Mouse (Mus musculus) liver, embryonic 16.5 days (tissue): Measurements from ENCODE around the gene Ubxn1. TPM values are rescaled to one million over a fixed set of nuclear protein-coding genes. Genes with fewer than 3 reads are reported as not detected.
"Not testable (repeated sequence)": the region's sequence is repeated elsewhere in the genome, so short reads cannot be mapped to it uniquely, and the experiment has no call there.

Experiments used
- ATAC-seq: fragments of 200-750 bp; cut with Nextera tagmentation; 2 replicates; pipeline ENCODE4 v1.8.0; 2017; ENCODE audit warnings: low read depth, mild to moderate bottlenecking, moderate number of reproducible peaks, moderate library complexity
- H3K27ac ChIP-seq: fragments of 300-500 bp; sonication (generic); 2 replicates; pipeline ENCODE4 v1.5.1; 2014; ENCODE audit warnings: mild to moderate bottlenecking, low read length
- H3K27me3 ChIP-seq: fragments of 300-500 bp; sonication (generic); 2 replicates; pipeline ENCODE4 v1.6.1; 2014; ENCODE audit warnings: low read depth, low read length, mixed read lengths; ENCODE audit not compliant: control insufficient read depth, insufficient read depth
- H3K36me3 ChIP-seq: fragments of 300-500 bp; sonication (generic); 2 replicates; pipeline ENCODE4 v1.6.1; 2014; ENCODE audit warnings: mild to moderate bottlenecking; ENCODE audit not compliant: control insufficient read depth, insufficient read depth
- H3K4me1 ChIP-seq: fragments of 300-500 bp; sonication (generic); 2 replicates; pipeline ENCODE4 v1.6.1; 2014; ENCODE audit warnings: low read depth, low read length, mixed read lengths; ENCODE audit not compliant: control insufficient read depth
- H3K4me2 ChIP-seq: fragments of 300-500 bp; sonication (generic); 2 replicates; pipeline ENCODE4 v1.6.1; 2014; ENCODE audit warnings: low read depth, low read length, mixed read lengths
- H3K4me3 ChIP-seq: fragments of 300-500 bp; sonication (generic); 2 replicates; pipeline ENCODE4 v1.5.1; 2014; ENCODE audit warnings: low read depth, mild to moderate bottlenecking, low read length
- H3K9ac ChIP-seq: fragments of 300-500 bp; sonication (generic); 2 replicates; pipeline ENCODE4 v1.6.1; 2014; ENCODE audit warnings: low read depth, low read length
- H3K9me3 ChIP-seq: fragments of 300-500 bp; sonication (generic); replicated peaks from 2 replicates; pipeline ENCODE4 v1.6.1; 2016; ENCODE audit warnings: low read length; ENCODE audit not compliant: control insufficient read depth
- WGBS: fragments of 180-500 bp; shearing (Covaris S2); extraction: QIAGEN DNeasy Blood & Tissue Kit; methylation state at CpG from one replicate; pipeline ENCODE4 v1.1.7; 2014; ENCODE audit not compliant: insufficient replicate concordance; 5-methylcytosine and 5-hydroxymethylcytosine counted together
- polyA plus RNA-seq: library from polyadenylated mRNA; unstranded; fragments of >200 nt; fragmentation: Nextera tagmentation; extraction: Ambion mirVana; gene quantifications from 2 replicates; pipeline ENCODE4 v1.2.1, GENCODE M21; 2015

The Ubxn1 gene
- polyA plus RNA-seq, 1 experiment from 2014 or later, result 92.7 TPM

- Histone ChIP-seq H3K9ac (no peak overlapping the region), H3K4me2 (no peak overlapping the region), H3K36me3 (peaks cover 1% of the 10 kb centered on the region; the same call in 1 of the 2 replicates), H3K27ac (no peak overlapping the region), H3K27me3 (no peaks in the 10 kb centered on the region; the same call in 1 of the 2 replicates), H3K9me3 (no peaks in the 10 kb centered on the region), H3K4me1 (no peaks in the 10 kb centered on the region), H3K4me3 (no peak overlapping the region)
- no peak for ATAC-seq
- 50% methylated on average over 7 of the region's 7 CpGs for WGBS
Observed at GRCm38 (mm10) chr19:8851639-8852038, 19.7 kb upstream of the Ubxn1 start.

GRCm38 (mm10) chr19:8852236-8852928, 18.9 kb upstream of the Ubxn1 start:
- no peak for ATAC-seq
- Histone ChIP-seq H3K4me2 (no peak overlapping the region), H3K9ac (no peak overlapping the region), H3K36me3 (no peaks in the 10 kb centered on the region; the same call in 1 of the 2 replicates), H3K9me3 (no peaks in the 10 kb centered on the region), H3K4me1 (no peaks in the 10 kb centered on the region), H3K4me3 (no peak overlapping the region), H3K27ac (no peak overlapping the region), H3K27me3 (no peaks in the 10 kb centered on the region; the same call in 1 of the 2 replicates)
- 57% methylated on average over 10 of the region's 10 CpGs for WGBS

GRCm38 (mm10) chr19:8853117-8853516, 18.2 kb upstream of the Ubxn1 start:
- Histone ChIP-seq H3K36me3 (no peaks in the 10 kb centered on the region), H3K9me3 (no peaks in the 10 kb centered on the region), H3K9ac (no peak overlapping the region), H3K4me3 (no peak overlapping the region), H3K27ac (no peak overlapping the region), H3K4me1 (no peaks in the 10 kb centered on the region), H3K27me3 (no peaks in the 10 kb centered on the region; the same call in 1 of the 2 replicates), H3K4me2 (no peak overlapping the region)
- no peak for ATAC-seq
- WGBS, result 62% methylated on average over 3 of the region's 3 CpGs

GRCm38 (mm10) chr19:8857689-8858088, 13.6 kb upstream of the Ubxn1 start:
- Histone ChIP-seq H3K27ac (no peak overlapping the region), H3K4me2 (no peak overlapping the region), H3K9ac (no peak overlapping the region), H3K4me1 (no peaks in the 10 kb centered on the region), H3K27me3 (no peaks in the 10 kb centered on the region; the same call in 1 of the 2 replicates), H3K9me3 (no peaks in the 10 kb centered on the region), H3K36me3 (no peaks in the 10 kb centered on the region), H3K4me3 (no peak overlapping the region)
- no peak for ATAC-seq
- 29% methylated on average over 4 of the region's 4 CpGs for WGBS

DNA sequence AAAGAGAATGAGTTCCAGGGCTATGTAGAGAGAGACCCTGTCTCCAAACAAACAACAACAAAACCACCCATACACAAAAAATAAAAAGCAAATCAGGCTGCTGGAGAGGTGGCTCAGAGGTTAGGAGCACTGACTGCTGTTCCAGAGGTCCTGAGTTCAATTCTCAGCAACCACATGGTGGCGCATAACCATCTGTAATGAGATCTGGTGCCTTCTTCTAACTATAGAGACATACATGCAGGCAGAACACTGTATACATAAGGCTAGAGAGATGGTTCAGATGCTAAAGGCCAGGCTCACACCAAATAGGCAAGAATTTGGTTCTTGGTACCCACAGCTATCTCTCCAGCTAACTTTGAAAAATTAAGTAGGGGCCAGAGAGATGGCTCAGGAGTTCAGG, 12.3 kb upstream of the Ubxn1 start:
- no peaks in the 10 kb centered on the region for H3K36me3 ChIP-seq
- H3K9ac ChIP-seq, result no peak overlapping the region
- no peak overlapping the region for H3K4me2 ChIP-seq
- no peaks in the 10 kb centered on the region for H3K4me1 ChIP-seq
- H3K9me3 ChIP-seq, result no peaks in the 10 kb centered on the region
- peak; percentile 47; the same call in 1 of the 2 replicates for ATAC-seq
- WGBS, result 13% methylated on average over 1 of the region's 1 CpGs
- no peak overlapping the region for H3K4me3 ChIP-seq
- H3K27ac ChIP-seq, result no peak overlapping the region
- no peaks in the 10 kb centered on the region; the same call in 1 of the 2 replicates for H3K27me3 ChIP-seq

DNA sequence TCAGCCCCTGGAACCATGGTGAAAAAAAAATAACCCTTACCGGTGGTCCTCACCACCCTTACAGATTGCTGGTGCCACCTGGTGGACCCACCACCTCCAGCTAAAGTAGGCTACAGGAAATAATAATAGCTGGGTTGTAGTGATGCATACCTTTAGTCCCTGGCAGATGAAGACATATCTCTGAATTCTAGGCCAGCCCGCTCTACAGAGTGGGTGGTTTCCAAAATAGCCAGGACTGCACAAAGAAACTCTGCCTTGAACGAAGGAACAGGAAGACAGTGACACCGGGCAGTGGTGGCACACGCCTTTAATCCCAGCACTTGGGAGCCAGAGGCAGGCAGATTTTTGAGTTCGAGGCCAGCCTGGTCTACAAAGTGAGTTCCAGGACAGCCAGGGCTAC, 7.0 kb upstream of the Ubxn1 start:
- H3K36me3 ChIP-seq, result no peaks in the 10 kb centered on the region
- WGBS, result 66% methylated on average over 6 of the region's 6 CpGs
- H3K9ac ChIP-seq, result no peak overlapping the region
- no peak for ATAC-seq
- H3K27me3 ChIP-seq, result no peaks in the 10 kb centered on the region; the same call in 1 of the 2 replicates
- H3K27ac ChIP-seq, result no peak overlapping the region
- no peak overlapping the region for H3K4me2 ChIP-seq
- no peak overlapping the region for H3K4me3 ChIP-seq
- H3K9me3 ChIP-seq, result no peaks in the 10 kb centered on the region
- H3K4me1 ChIP-seq, result no peaks in the 10 kb centered on the region; the same call in 1 of the 2 replicates

DNA sequence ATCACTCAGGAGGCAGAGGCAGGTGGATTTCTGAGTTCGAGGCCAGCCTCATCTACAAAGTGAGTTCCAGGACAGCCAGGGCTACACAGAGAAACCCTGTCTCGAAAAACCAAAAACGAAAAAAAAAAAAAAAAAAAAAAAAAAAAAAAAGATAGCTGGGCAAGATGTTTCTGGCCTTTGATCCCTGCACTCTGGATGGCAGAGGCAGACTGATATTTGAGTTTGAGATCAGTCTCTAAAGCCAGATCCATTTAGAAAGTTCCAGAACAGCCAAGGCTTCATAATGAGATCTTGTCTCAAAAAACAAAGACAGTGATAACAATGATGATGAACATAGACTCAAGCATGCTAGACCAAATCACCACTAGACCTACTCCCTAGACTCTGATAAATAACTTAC, 915 bp upstream of the Ubxn1 start:
- Histone ChIP-seq H3K36me3 (peaks cover 16% of the 10 kb centered on the region), H3K27ac (peak overlapping the region; percentile 88), H3K4me2 (peak overlapping the region; percentile 89), H3K4me1 (peaks cover 19% of the 10 kb centered on the region), H3K4me3 (peak overlapping the region; percentile 97)
- H3K27me3 ChIP-seq, H3K9ac ChIP-seq, ATAC-seq, H3K9me3 ChIP-seq: not testable (repeated sequence)
- 55% methylated on average over 3 of the region's 3 CpGs for WGBS

DNA sequence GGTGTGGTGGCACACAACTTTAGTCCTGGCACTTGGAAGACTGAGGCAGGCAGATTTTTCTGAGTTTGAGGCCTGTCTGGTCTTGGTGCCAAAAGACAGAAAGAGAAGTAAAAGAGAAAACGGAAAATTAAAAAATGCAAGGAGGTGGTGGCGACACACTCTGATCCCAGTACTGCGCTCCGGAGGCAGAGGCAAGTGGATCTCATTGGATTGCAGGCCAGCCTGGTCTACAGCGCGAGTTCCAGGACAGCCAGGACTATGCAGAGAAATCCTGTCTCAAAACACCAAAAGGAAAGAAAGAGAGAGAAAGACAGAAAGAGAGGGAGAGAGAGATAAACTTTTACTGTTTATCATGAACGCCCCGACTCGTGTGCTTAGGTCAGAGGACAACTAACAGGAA, 458 bp upstream of the Ubxn1 start:
- Histone ChIP-seq H3K36me3 (peaks cover 20% of the 10 kb centered on the region), H3K27ac (peak overlapping the region; percentile 88), H3K4me1 (peaks cover 19% of the 10 kb centered on the region), H3K4me3 (peak overlapping the region; percentile 97), H3K4me2 (peak overlapping the region; percentile 89), H3K9me3 (no peaks in the 10 kb centered on the region), H3K9ac (peak overlapping the region; percentile 98), H3K27me3 (no peaks in the 10 kb centered on the region)
- 25% methylated on average over 9 of the region's 9 CpGs for WGBS
- ATAC-seq, result no peak

DNA sequence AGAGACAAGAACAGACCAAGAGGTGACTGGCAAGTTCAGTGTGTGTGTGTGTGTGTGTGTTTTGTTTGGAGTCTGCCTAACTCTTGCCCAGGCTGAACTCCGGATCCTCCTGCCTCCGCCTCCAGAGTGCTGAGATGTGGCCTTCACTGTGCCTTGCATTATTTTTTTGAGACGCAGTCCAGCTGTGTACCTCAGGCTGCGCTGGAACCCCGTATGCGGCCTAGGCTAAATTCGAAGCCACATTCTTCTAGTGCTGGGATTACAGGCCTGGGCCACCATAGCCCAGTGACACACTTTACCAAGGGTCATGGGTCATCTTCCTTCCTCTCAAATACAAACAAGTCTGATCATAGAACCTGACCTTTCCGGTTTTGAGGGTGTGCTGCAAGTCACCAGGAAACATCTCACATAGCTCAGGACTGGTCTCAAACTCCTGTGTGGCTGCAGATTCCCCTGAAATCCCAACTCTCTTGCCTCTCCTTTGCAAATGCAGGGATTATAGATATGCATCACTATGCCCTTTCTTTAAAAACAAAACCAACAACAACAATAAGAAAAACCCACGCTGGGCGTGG, 1.1 kb downstream of the Ubxn1 start:
- Histone ChIP-seq H3K4me2 (peak overlapping the region; percentile 89), H3K27ac (peak overlapping the region; percentile 88), H3K4me1 (peaks cover 19% of the 10 kb centered on the region), H3K4me3 (peak overlapping the region; percentile 97), H3K9ac (peak overlapping the region; percentile 98), H3K36me3 (peaks cover 31% of the 10 kb centered on the region), H3K27me3 (no peaks in the 10 kb centered on the region), H3K9me3 (no peaks in the 10 kb centered on the region)
- no peak for ATAC-seq
- 64% methylated on average over 10 of the region's 10 CpGs for WGBS
